Mouse (Mus musculus): ENCODE results near the gene Jagn1. TPM values are rescaled to one million over a fixed set of nuclear protein-coding genes. Genes with fewer than 3 reads are reported as not detected.

Gene Jagn1
- total and polyA plus RNA-seq, 3 experiments = 80.6 to 95.6 TPM; not detected in 1

- TF ChIP-seq RAD21 (IDR thresholded peaks at IDR 0.05; ENCODE audit: low read depth, low read length) = no peak
- no peak overlapping the region for H3K4me3 ChIP-seq (ENCODE audit: control insufficient read depth in 1 of 2, insufficient read depth in 1 of 2, low read depth in 2 of 2, low read length in 2 of 2)
- no peaks in the 10 kb centered on the region for H3K27me3 ChIP-seq (ENCODE audit: control insufficient read depth in 1 of 2, insufficient read depth in 2 of 2, low read length in 2 of 2)
- no peaks in the 10 kb centered on the region for H3K9me3 ChIP-seq (replicated peaks; ENCODE audit: insufficient read depth, low read length)
- H3K79me2 ChIP-seq (ENCODE audit: control insufficient read depth, insufficient read depth, low read length, poor library complexity) = no peaks in the 10 kb centered on the region
- peaks cover 0 to 3% of the 10 kb centered on the region in 2 experiments; a peak in 2 of 4 replicates for H3K36me3 ChIP-seq (ENCODE audit: control insufficient read depth in 1 of 2, insufficient read depth in 2 of 2, low read length in 2 of 2)
- no peak overlapping the region for H3K9ac ChIP-seq (ENCODE audit: control insufficient read depth, low read depth, low read length, poor library complexity, severe bottlenecking)
- DNase-seq (ENCODE audit: low read depth, low spot score) = no peak
- H3K27ac ChIP-seq (ENCODE audit: control insufficient read depth, low read depth, low read length) = no peak overlapping the region
- peaks cover 6 to 16% of the 10 kb centered on the region in 2 experiments; a peak in 3 of 4 replicates for H3K4me1 ChIP-seq (ENCODE audit: control insufficient read depth in 1 of 2, insufficient read depth in 2 of 2, low read length in 2 of 2)
Measured at GRCm38 (mm10) chr6:113424187-113424586, 18.2 kb upstream of the Jagn1 start.

GRCm38 (mm10) chr6:113426696-113427095 lies 15.7 kb upstream of the Jagn1 start:
- H3K27me3 ChIP-seq (ENCODE audit: control insufficient read depth in 1 of 2, insufficient read depth in 2 of 2, low read length in 2 of 2) = no peaks in the 10 kb centered on the region
- no peak for DNase-seq (ENCODE audit: low read depth, low spot score)
- peaks cover 6 to 12% of the 10 kb centered on the region in 2 experiments; a peak in 3 of 4 replicates for H3K4me1 ChIP-seq (ENCODE audit: control insufficient read depth in 1 of 2, insufficient read depth in 2 of 2, low read length in 2 of 2)
- TF ChIP-seq MXI1 (IDR thresholded peaks at IDR 0.05; ENCODE audit: low read depth, low read length) (no peak), POLR2AphosphoS2 (IDR thresholded peaks at IDR 0.05; ENCODE audit: low read length) (no peak), NELFE (IDR thresholded peaks at IDR 0.05; ENCODE audit: low read depth, low read length) (no peak), KAT2A (conservative IDR thresholded peaks at IDR 0.05; ENCODE audit: low read depth, low read length) (no peak), MYC (IDR thresholded peaks at IDR 0.05; ENCODE audit: low read depth, low read length) (no peak), MAX (IDR thresholded peaks at IDR 0.05; ENCODE audit: low read length) (no peak), ZKSCAN1 (IDR thresholded peaks at IDR 0.05; ENCODE audit: low read depth, low read length) (no peak), NRF1 (IDR thresholded peaks at IDR 0.05; ENCODE audit: insufficient read depth, low read depth, low read length, poor library complexity, severe bottlenecking) (no peak), CHD1 (IDR thresholded peaks at IDR 0.05; ENCODE audit: low read depth, low read length) (no peak), SMC3 (IDR thresholded peaks at IDR 0.05; ENCODE audit: low read depth, low read length) (no peak), CTCF (IDR thresholded peaks at IDR 0.05 in 2 of 3, conservative IDR thresholded peaks at IDR 0.05 in 1 of 3; ENCODE audit: control insufficient read depth in 1 of 3, insufficient read depth in 1 of 3, low read depth in 2 of 3, low read length in 3 of 3, poor library complexity in 1 of 3, severe bottlenecking in 1 of 3) (no peak), UBTF (IDR thresholded peaks at IDR 0.05; ENCODE audit: borderline replicate concordance, insufficient read depth, low read depth, low read length) (no peak), BHLHE40 (IDR thresholded peaks at IDR 0.05; ENCODE audit: borderline replicate concordance, low read depth, low read length) (no peak)
- no peak overlapping the region for H3K27ac ChIP-seq (ENCODE audit: control insufficient read depth, low read depth, low read length)
- no peak overlapping the region for H3K4me3 ChIP-seq (ENCODE audit: control insufficient read depth in 1 of 2, insufficient read depth in 1 of 2, low read depth in 2 of 2, low read length in 2 of 2)
- no peaks in the 10 kb centered on the region for H3K79me2 ChIP-seq (ENCODE audit: control insufficient read depth, insufficient read depth, low read length, poor library complexity)
- no peaks in the 10 kb centered on the region for H3K9me3 ChIP-seq (replicated peaks; ENCODE audit: insufficient read depth, low read length)
- peaks cover 0 to 3% of the 10 kb centered on the region in 2 experiments; a peak in 2 of 4 replicates for H3K36me3 ChIP-seq (ENCODE audit: control insufficient read depth in 1 of 2, insufficient read depth in 2 of 2, low read length in 2 of 2)
- H3K9ac ChIP-seq (ENCODE audit: control insufficient read depth, low read depth, low read length, poor library complexity, severe bottlenecking) = no peak overlapping the region

- peak; percentile 78 for DNase-seq (ENCODE audit: low read depth, low spot score)
- H3K27ac ChIP-seq (ENCODE audit: control insufficient read depth, low read depth, low read length) = no peak overlapping the region
- no peak overlapping the region for H3K9ac ChIP-seq (ENCODE audit: control insufficient read depth, low read depth, low read length, poor library complexity, severe bottlenecking)
- no peak overlapping the region for H3K4me3 ChIP-seq (ENCODE audit: control insufficient read depth in 1 of 2, insufficient read depth in 1 of 2, low read depth in 2 of 2, low read length in 2 of 2)
- H3K36me3 ChIP-seq (ENCODE audit: control insufficient read depth in 1 of 2, insufficient read depth in 2 of 2, low read length in 2 of 2) = peaks cover 0 to 3% of the 10 kb centered on the region in 2 experiments; a peak in 2 of 4 replicates
- H3K9me3 ChIP-seq (replicated peaks; ENCODE audit: insufficient read depth, low read length) = no peaks in the 10 kb centered on the region
- peaks cover 6 to 12% of the 10 kb centered on the region in 2 experiments; a peak in 3 of 4 replicates for H3K4me1 ChIP-seq (ENCODE audit: control insufficient read depth in 1 of 2, insufficient read depth in 2 of 2, low read length in 2 of 2)
- no peaks in the 10 kb centered on the region for H3K79me2 ChIP-seq (ENCODE audit: control insufficient read depth, insufficient read depth, low read length, poor library complexity)
- H3K27me3 ChIP-seq (ENCODE audit: control insufficient read depth in 1 of 2, insufficient read depth in 2 of 2, low read length in 2 of 2) = no peaks in the 10 kb centered on the region
- TF ChIP-seq MEF2A (IDR thresholded peaks at IDR 0.05; ENCODE audit: extremely low read depth, insufficient replicate concordance, low read depth, low read length, poor library complexity, severe bottlenecking) (no peak), CTCF (IDR thresholded peaks at IDR 0.05 in 2 of 3, conservative IDR thresholded peaks at IDR 0.05 in 1 of 3; ENCODE audit: control insufficient read depth in 1 of 3, insufficient read depth in 1 of 3, low read depth in 2 of 3, low read length in 3 of 3, poor library complexity in 1 of 3, severe bottlenecking in 1 of 3) (peak; percentile 69 to 87 (median 76)), NRF1 (IDR thresholded peaks at IDR 0.05; ENCODE audit: insufficient read depth, low read depth, low read length, poor library complexity, severe bottlenecking) (no peak), USF1 (IDR thresholded peaks at IDR 0.05; ENCODE audit: low read depth, low read length) (peak; percentile 80), KAT2A (conservative IDR thresholded peaks at IDR 0.05; ENCODE audit: low read depth, low read length) (no peak), MAFK (IDR thresholded peaks at IDR 0.05; ENCODE audit: borderline replicate concordance, low read depth, low read length) (no peak), NELFE (IDR thresholded peaks at IDR 0.05; ENCODE audit: low read depth, low read length) (no peak), MAZ (IDR thresholded peaks at IDR 0.05; ENCODE audit: low read depth, low read length) (no peak), MYC (IDR thresholded peaks at IDR 0.05; ENCODE audit: low read depth, low read length) (peak; percentile 98), SIN3A (IDR thresholded peaks at IDR 0.05; ENCODE audit: low read length) (no peak), TCF12 (IDR thresholded peaks at IDR 0.05; ENCODE audit: low read depth, low read length) (no peak), CHD1 (IDR thresholded peaks at IDR 0.05; ENCODE audit: low read depth, low read length) (no peak), MXI1 (IDR thresholded peaks at IDR 0.05; ENCODE audit: low read depth, low read length) (peak; percentile 50; the same call in 1 of the 2 replicates), GABPA (IDR thresholded peaks at IDR 0.05; ENCODE audit: low read depth, low read length) (no peak), USF2 (IDR thresholded peaks at IDR 0.05; ENCODE audit: borderline replicate concordance in 1 of 2, insufficient read depth in 1 of 2, low read depth in 1 of 2, low read length in 2 of 2) (no peak), ETS1 (IDR thresholded peaks at IDR 0.05; ENCODE audit: low read depth, low read length) (no peak), RAD21 (IDR thresholded peaks at IDR 0.05; ENCODE audit: low read depth, low read length) (peak; percentile 57)
Measured at GRCm38 (mm10) chr6:113427397-113427796, 15.0 kb upstream of the Jagn1 start.

Measured in MEL (cell line).